Mouse (Mus musculus): Measurements from ENCODE around the gene Ubqln4. TPM values are rescaled to one million over a fixed set of nuclear protein-coding genes. Genes with fewer than 3 reads are reported as not detected.
A peak's percentile ranks its signal among the peaks of the same experiment; 100 is the strongest.

The Ubqln4 gene
- polyA plus RNA-seq, 1 experiment from 2014 or later = 47.6 TPM

GRCm38 (mm10) chr3:88526157-88527131, 27.1 kb upstream of the Ubqln4 start:
- ATAC-seq (ENCODE audit: insufficient number of reproducible peaks, low FRiP score, low TSS enrichment, low read depth) = peak; percentile 60; the same call in 1 of the 2 replicates
- Histone ChIP-seq H3K4me3 (replicated peaks) (no peak overlapping the region), H3K4me1 (peaks cover 52% of the 10 kb centered on the region), H3K27ac (replicated peaks) (0 out of 2 replicates have a peak overlapping the region, but pooled peaks have one; percentile 40), H3K9me3 (replicated peaks) (no peaks in the 10 kb centered on the region), H3K27me3 (no peaks in the 10 kb centered on the region), H3K4me2 (replicated peaks) (peak overlapping the region; percentile 32), H3K9ac (no peak overlapping the region), H3K36me3 (peaks cover 18% of the 10 kb centered on the region)
- 28% methylated on average over 17 of the region's 17 CpGs for WGBS

GRCm38 (mm10) chr3:88527565-88527964, 26.0 kb upstream of the Ubqln4 start:
- Histone ChIP-seq H3K4me2 (replicated peaks) (peak overlapping the region; percentile 1), H3K4me3 (replicated peaks) (no peak overlapping the region), H3K36me3 (peaks cover 18% of the 10 kb centered on the region), H3K27ac (replicated peaks) (peak overlapping the region; percentile 76), H3K27me3 (no peaks in the 10 kb centered on the region), H3K9me3 (replicated peaks) (no peaks in the 10 kb centered on the region), H3K9ac (0 out of 2 replicates have a peak overlapping the region, but pooled peaks have one; percentile 26), H3K4me1 (peaks cover 43% of the 10 kb centered on the region)
- WGBS = 32% methylated on average over 8 of the region's 8 CpGs
- ATAC-seq (ENCODE audit: insufficient number of reproducible peaks, low FRiP score, low TSS enrichment, low read depth) = no peak

- H3K36me3 ChIP-seq = peaks cover 8% of the 10 kb centered on the region; the same call in 1 of the 2 replicates
- no peak for ATAC-seq (ENCODE audit: insufficient number of reproducible peaks, low FRiP score, low TSS enrichment, low read depth)
- peaks cover 47% of the 10 kb centered on the region for H3K4me1 ChIP-seq
- no peaks in the 10 kb centered on the region for H3K9me3 ChIP-seq (replicated peaks)
- H3K4me3 ChIP-seq (replicated peaks) = no peak overlapping the region
- 78% methylated on average over 11 of the region's 11 CpGs for WGBS
- no peak overlapping the region for H3K4me2 ChIP-seq (replicated peaks)
- H3K9ac ChIP-seq = no peak overlapping the region
- H3K27me3 ChIP-seq = no peaks in the 10 kb centered on the region
- H3K27ac ChIP-seq (replicated peaks) = no peak overlapping the region
Measured at GRCm38 (mm10) chr3:88528646-88529045, 24.9 kb upstream of the Ubqln4 start.

GRCm38 (mm10) chr3:88529204-88530000, 24.2 kb upstream of the Ubqln4 start:
- ATAC-seq (ENCODE audit: insufficient number of reproducible peaks, low FRiP score, low TSS enrichment, low read depth) = no peak
- Histone ChIP-seq H3K27ac (replicated peaks) (peak overlapping the region; percentile 99), H3K36me3 (peaks cover 6% of the 10 kb centered on the region; the same call in 1 of the 2 replicates), H3K9ac (no peak overlapping the region; the same call in 1 of the 2 replicates), H3K4me3 (replicated peaks) (peak overlapping the region; percentile 86), H3K4me1 (peaks cover 54% of the 10 kb centered on the region), H3K9me3 (replicated peaks) (no peaks in the 10 kb centered on the region), H3K27me3 (no peaks in the 10 kb centered on the region), H3K4me2 (replicated peaks) (peak overlapping the region; percentile 73)
- WGBS = 32% methylated on average over 7 of the region's 7 CpGs

- Histone ChIP-seq H3K27ac (replicated peaks) (peak overlapping the region; percentile 99), H3K4me3 (replicated peaks) (peak overlapping the region; percentile 86), H3K9ac (peak overlapping the region; percentile 93), H3K36me3 (no peaks in the 10 kb centered on the region), H3K4me2 (replicated peaks) (peak overlapping the region; percentile 73), H3K4me1 (peaks cover 62% of the 10 kb centered on the region), H3K9me3 (replicated peaks) (no peaks in the 10 kb centered on the region), H3K27me3 (no peaks in the 10 kb centered on the region)
- no peak for ATAC-seq (ENCODE audit: insufficient number of reproducible peaks, low FRiP score, low TSS enrichment, low read depth)
- 6% methylated on average over 11 of the region's 11 CpGs for WGBS
Measured at GRCm38 (mm10) chr3:88530082-88530864, 23.3 kb upstream of the Ubqln4 start.

GRCm38 (mm10) chr3:88531348-88532298, 21.9 kb upstream of the Ubqln4 start:
- Histone ChIP-seq H3K9me3 (replicated peaks) (no peaks in the 10 kb centered on the region), H3K9ac (peak overlapping the region; percentile 93), H3K4me1 (peaks cover 68% of the 10 kb centered on the region), H3K27ac (replicated peaks) (peak overlapping the region; percentile 99), H3K4me3 (replicated peaks) (peak overlapping the region; percentile 86), H3K36me3 (peaks cover 7% of the 10 kb centered on the region), H3K27me3 (no peaks in the 10 kb centered on the region), H3K4me2 (replicated peaks) (peak overlapping the region; percentile 73)
- under 1% methylated on average over 61 of the region's 63 CpGs for whole genome bisulfite sequencing
- ATAC-seq (ENCODE audit: insufficient number of reproducible peaks, low FRiP score, low TSS enrichment, low read depth) = peak; percentile 86

- peaks cover 73% of the 10 kb centered on the region for H3K4me1 ChIP-seq
- WGBS = 0% methylated on average over 15 of the region's 31 CpGs
Measured at GRCm38 (mm10) chr3:88532299-88532674, 21.3 kb upstream of the Ubqln4 start, which contains the start of gene Mex3a. Mex3a (plus strand) TSS chr3:88532395.

GRCm38 (mm10) chr3:88532689-88533511, 20.7 kb upstream of the Ubqln4 start:
- H3K9me3 ChIP-seq (replicated peaks) = no peaks in the 10 kb centered on the region
- peaks cover 20% of the 10 kb centered on the region for H3K36me3 ChIP-seq
- peak overlapping the region; percentile 93 for H3K9ac ChIP-seq
- H3K4me2 ChIP-seq (replicated peaks) = peak overlapping the region; percentile 73
- peak overlapping the region; percentile 99 for H3K27ac ChIP-seq (replicated peaks)
- WGBS = under 1% methylated on average over 40 of the region's 40 CpGs
- peak; percentile 9 for ATAC-seq (ENCODE audit: insufficient number of reproducible peaks, low FRiP score, low TSS enrichment, low read depth)
- peaks cover 73% of the 10 kb centered on the region for H3K4me1 ChIP-seq
- H3K4me3 ChIP-seq (replicated peaks) = peak overlapping the region; percentile 86
- H3K27me3 ChIP-seq = no peaks in the 10 kb centered on the region

More at GRCm38 (mm10) chr3:88532299-88532674, 21.3 kb upstream of the Ubqln4 start, which contains the start of gene Mex3a:
- peaks cover 14% of the 10 kb centered on the region for H3K36me3 ChIP-seq
- peak within 1 kb of the TSS; percentile 93 for H3K9ac ChIP-seq
- peak within 1 kb of the TSS; percentile 99 for H3K27ac ChIP-seq (replicated peaks)
- ATAC-seq (ENCODE audit: insufficient number of reproducible peaks, low FRiP score, low TSS enrichment, low read depth) = no peak
- H3K27me3 ChIP-seq = no peaks in the 10 kb centered on the region
- H3K4me2 ChIP-seq (replicated peaks) = peak within 1 kb of the TSS; percentile 73
- no peaks in the 10 kb centered on the region for H3K9me3 ChIP-seq (replicated peaks)
- H3K4me3 ChIP-seq (replicated peaks) = peak within 1 kb of the TSS; percentile 86

- Histone ChIP-seq H3K9ac (peak overlapping the region; percentile 93), H3K9me3 (replicated peaks) (no peaks in the 10 kb centered on the region), H3K4me3 (replicated peaks) (peak overlapping the region; percentile 86), H3K27me3 (no peaks in the 10 kb centered on the region), H3K27ac (replicated peaks) (peak overlapping the region; percentile 99), H3K4me1 (peaks cover 74% of the 10 kb centered on the region), H3K36me3 (peaks cover 28% of the 10 kb centered on the region), H3K4me2 (replicated peaks) (peak overlapping the region; percentile 73)
- ATAC-seq (ENCODE audit: insufficient number of reproducible peaks, low FRiP score, low TSS enrichment, low read depth) = no peak
- 0% methylated on average over 4 of the region's 5 CpGs for WGBS
Measured at GRCm38 (mm10) chr3:88533706-88534105, 19.9 kb upstream of the Ubqln4 start.

Measured in embryonic facial prominence, embryonic 15.5 days (tissue).